Mouse (Mus musculus): Measurements from ENCODE around the gene Hspa1l. TPM values are rescaled to one million over a fixed set of nuclear protein-coding genes. Genes with fewer than 3 reads are reported as not detected.
A peak's percentile ranks its signal among the peaks of the same experiment; 100 is the strongest.
"Not testable (repeated sequence)": the region's sequence is repeated elsewhere in the genome, so short reads cannot be mapped to it uniquely, and the experiment has no call there.

The Hspa1l gene
- polyA plus RNA-seq, 1 experiment, result 1.3 TPM

DNA sequence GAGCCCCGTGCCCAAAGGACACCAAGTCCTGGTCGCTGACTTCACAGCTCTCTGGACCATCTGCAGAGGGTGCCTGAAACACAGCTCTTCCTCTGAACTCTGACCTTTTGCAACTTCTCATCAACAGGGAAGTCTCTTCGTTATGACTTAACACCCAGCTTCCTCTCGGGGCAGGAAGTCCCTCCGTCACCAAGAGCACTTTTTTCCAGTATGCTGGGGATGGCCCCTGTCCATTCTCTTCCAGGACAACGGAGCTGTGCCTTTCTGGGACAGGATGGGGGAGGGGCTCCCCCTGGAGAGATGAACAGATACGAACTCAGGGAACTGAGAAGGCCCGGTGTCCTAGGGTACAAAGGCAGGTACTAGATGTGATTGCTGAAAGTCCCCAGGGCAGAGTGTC is 37.7 kb upstream of the Hspa1l start:
- DNase-seq, result no peak
- H3K4me3 ChIP-seq (replicated peaks; ENCODE audit: extremely low read depth, low read depth, low read length), result no peak overlapping the region
- 46% methylated on average over 8 of the region's 8 CpGs for WGBS

DNA sequence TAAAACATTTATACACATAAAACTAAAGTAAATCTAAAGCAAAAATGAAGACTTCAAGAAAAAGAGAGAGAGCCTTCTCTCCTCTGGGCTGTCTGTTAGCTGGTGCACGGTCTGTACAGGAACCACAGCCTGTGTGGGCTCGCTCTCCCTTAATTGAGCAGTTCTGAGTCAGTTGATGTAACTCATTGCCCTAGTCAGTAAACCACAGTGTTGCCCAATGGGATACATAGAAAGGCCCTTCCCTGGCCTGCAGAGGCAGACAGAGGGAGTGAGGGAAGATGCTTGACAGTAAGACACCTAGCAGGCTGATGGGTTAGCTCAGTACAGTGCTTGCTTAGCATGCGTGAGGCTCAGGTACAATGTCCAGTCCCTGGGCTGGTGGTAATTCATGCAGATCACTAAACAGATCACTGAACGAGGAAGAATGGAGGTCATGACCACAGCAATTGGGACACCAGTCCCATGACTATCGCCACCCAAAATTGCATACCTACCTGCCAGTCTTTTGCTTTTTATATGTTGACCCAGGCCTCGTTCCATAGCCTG is 34.5 kb upstream of the Hspa1l start:
- DNase-seq, result no peak
- Histone ChIP-seq H3K4me3 (replicated peaks; ENCODE audit: extremely low read depth, low read depth, low read length) (no peak overlapping the region), H3K4me1 (ENCODE audit: control insufficient read depth, insufficient read depth, low read length) (no peaks in the 10 kb centered on the region)
- 86% methylated on average over 6 of the region's 6 CpGs for WGBS
- TF ChIP-seq CTCF (IDR thresholded peaks at IDR 0.05; ENCODE audit: insufficient read depth, low read length) (no peak), POLR2A (IDR thresholded peaks at IDR 0.05; ENCODE audit: borderline replicate concordance, extremely low read depth, low read depth, low read length) (no peak)

More for the DNA sequence above, 37.7 kb upstream of the Hspa1l start:
- TF ChIP-seq CTCF (IDR thresholded peaks at IDR 0.05; ENCODE audit: insufficient read depth, low read length) (no peak), POLR2A (IDR thresholded peaks at IDR 0.05; ENCODE audit: borderline replicate concordance, extremely low read depth, low read depth, low read length) (no peak)
- peaks cover 4% of the 10 kb centered on the region; the same call in 1 of the 2 replicates for H3K4me1 ChIP-seq (ENCODE audit: control insufficient read depth, insufficient read depth, low read length)

DNA sequence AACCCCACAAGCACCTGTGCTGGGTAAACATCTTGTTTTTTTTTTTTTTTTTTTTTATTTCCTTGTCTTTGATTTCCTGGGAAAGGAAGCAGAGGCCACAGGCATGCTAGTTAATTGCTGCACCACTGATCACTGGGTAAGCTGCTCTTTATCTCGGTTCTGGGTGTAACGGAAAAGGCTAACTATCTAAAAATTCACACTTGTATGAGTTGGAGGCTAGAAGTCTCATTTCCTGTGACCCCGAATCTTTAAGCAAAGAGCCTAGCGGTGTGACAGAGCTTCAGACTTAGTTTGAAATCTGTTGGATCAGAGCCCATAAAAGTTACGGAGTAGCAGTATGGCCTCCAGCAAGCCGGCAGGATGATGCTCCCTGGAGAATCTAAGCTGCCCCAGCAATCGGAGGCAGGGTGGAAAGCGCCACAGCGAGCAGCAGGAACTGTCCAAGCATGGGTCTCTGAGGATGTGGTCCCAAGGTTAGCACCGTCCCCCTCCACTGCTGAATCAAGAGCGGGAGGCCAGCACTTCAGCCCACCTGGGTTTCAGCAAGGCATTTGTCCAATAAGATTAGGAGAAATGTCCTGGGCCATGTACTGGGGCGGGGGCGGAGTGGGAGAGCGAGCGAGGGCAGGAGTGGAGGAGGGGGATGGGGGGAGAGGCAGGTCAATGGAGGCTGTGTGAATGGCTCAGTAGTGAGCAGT is 31.0 kb upstream of the Hspa1l start:
- DNase-seq, result no peak
- Histone ChIP-seq H3K4me1 (ENCODE audit: control insufficient read depth, insufficient read depth, low read length) (no peaks in the 10 kb centered on the region), H3K4me3 (replicated peaks; ENCODE audit: extremely low read depth, low read depth, low read length) (peak overlapping the region; percentile 19)
- TF ChIP-seq CTCF (IDR thresholded peaks at IDR 0.05; ENCODE audit: insufficient read depth, low read length) (no peak), POLR2A (IDR thresholded peaks at IDR 0.05; ENCODE audit: borderline replicate concordance, extremely low read depth, low read depth, low read length) (no peak)
- 14% methylated on average over 15 of the region's 15 CpGs for WGBS

DNA sequence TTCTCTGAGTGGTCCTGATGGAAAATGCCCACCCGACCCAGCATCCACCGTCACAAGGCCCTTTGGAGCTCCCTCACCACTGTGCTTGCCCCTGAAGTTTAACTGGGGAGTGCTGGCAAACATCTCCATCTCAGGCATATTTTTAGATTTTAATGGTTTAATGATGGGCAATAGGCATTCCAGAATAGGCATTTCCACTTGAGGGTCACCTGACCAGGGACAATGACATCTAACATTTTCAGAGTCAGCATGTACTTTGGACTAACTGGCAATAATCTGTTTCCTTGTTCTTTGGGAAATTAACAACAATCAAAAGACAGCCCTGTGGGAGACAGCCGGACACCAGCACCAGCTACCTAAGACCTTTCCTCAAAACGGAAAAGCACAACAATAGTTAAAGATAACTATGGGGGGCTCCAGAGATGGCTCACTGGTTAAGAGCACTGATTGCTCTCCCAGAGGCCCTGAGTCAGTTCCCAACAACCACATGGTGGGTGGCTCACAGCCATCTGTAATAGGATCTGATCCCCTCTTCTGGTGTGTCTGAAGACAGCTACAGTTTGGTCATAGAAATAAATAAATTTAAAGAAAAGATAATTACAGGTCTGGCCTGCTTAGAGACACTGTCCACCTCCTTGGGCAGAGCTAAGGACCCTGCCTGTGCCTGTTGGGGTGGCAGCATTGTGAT is 29.2 kb upstream of the Hspa1l start:
- H3K4me1 ChIP-seq (ENCODE audit: control insufficient read depth, insufficient read depth, low read length), result no peaks in the 10 kb centered on the region
- DNase-seq, result no peak
- 82% methylated on average over 4 of the region's 4 CpGs for WGBS
- H3K4me3 ChIP-seq (replicated peaks; ENCODE audit: extremely low read depth, low read depth, low read length), result no peak overlapping the region
- TF ChIP-seq POLR2A (IDR thresholded peaks at IDR 0.05; ENCODE audit: borderline replicate concordance, extremely low read depth, low read depth, low read length) (no peak), CTCF (IDR thresholded peaks at IDR 0.05; ENCODE audit: insufficient read depth, low read length) (no peak)

DNA sequence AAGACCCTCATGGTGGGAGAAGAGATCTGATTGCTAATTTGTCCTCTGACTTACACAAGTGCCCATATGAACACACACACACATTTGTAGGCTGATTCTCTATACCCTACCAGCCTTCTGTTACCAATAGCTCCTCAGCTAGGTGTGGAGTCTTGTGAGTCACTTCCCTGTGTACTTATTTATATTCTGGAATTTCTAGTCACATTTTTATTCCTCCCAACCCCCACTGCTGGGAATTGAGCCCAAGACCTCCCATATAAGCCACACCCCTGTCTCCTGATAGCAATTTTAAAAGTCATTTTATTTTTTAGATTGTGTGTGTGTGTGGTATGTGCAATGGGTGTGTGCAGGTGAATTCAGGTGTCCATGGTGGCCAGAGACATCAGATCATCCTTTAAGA is 28.1 kb upstream of the Hspa1l start:
- no peak for DNase-seq
- no peaks in the 10 kb centered on the region for H3K4me1 ChIP-seq (ENCODE audit: control insufficient read depth, insufficient read depth, low read length)
- TF ChIP-seq CTCF (IDR thresholded peaks at IDR 0.05; ENCODE audit: insufficient read depth, low read length) (no peak), POLR2A (IDR thresholded peaks at IDR 0.05; ENCODE audit: borderline replicate concordance, extremely low read depth, low read depth, low read length) (no peak)
- H3K4me3 ChIP-seq (replicated peaks; ENCODE audit: extremely low read depth, low read depth, low read length), result no peak overlapping the region

DNA sequence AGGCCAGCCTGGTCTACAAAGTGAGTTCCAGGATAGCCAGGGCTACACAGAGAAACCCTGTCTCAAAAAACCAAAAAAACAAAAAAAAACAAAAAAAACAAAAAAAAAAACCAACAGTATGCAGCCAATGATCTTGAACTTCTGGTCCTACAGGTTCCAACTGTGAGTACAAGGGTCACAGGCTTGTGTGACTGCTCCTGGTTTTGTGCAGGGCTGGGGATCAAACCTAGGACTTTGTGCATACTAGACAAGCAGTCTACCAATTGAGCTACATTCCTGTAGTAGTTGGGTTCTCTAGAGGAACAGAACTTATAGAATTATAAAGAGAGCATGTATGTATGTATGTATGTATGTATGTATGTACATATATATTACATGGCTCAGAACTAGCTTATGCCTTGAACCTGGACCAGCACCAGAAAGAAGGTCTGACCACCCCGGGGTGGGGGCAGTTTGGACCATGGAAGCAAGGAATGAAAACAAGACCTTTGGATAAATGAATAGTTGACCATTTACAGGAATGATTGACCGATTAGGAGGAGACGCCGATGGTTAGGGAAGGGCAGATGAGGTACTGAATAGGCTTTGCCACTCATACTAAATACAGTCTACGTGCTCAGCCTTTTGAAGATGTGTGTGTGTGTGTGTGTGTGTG is 25.9 kb upstream of the Hspa1l start:
- DNase-seq, result no peak
- TF ChIP-seq POLR2A (IDR thresholded peaks at IDR 0.05; ENCODE audit: borderline replicate concordance, extremely low read depth, low read depth, low read length) (no peak), CTCF (IDR thresholded peaks at IDR 0.05; ENCODE audit: insufficient read depth, low read length) (no peak)
- Histone ChIP-seq H3K4me3 (replicated peaks; ENCODE audit: extremely low read depth, low read depth, low read length) (no peak overlapping the region), H3K4me1 (ENCODE audit: control insufficient read depth, insufficient read depth, low read length) (no peaks in the 10 kb centered on the region)
- 91% methylated on average over 5 of the region's 5 CpGs for WGBS

DNA sequence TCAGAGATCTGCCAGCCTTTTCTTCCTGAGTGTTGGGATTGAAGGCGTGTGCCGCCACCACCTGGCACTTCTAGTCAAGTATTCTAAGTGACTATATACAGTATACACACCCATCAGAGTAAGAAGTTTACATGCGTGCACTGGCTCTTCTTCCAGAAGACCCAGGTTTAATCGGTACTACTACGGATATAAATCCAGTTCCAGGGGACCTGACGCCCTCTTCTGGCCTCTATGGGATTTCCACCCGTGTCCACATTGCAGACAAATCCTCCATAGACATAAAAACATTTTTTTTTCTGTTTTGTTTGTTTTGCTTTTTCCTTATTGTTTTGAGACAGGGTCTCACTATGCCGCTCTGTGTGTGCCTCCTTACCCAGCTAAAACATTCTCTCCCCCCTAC is 24.9 kb upstream of the Hspa1l start:
- no peak for DNase-seq
- 16% methylated on average over 8 of the region's 8 CpGs for WGBS
- Histone ChIP-seq H3K4me3 (replicated peaks; ENCODE audit: extremely low read depth, low read depth, low read length) (no peak overlapping the region), H3K4me1 (ENCODE audit: control insufficient read depth, insufficient read depth, low read length) (no peaks in the 10 kb centered on the region)
- no peak for TF ChIP-seq POLR2A (IDR thresholded peaks at IDR 0.05; ENCODE audit: borderline replicate concordance, extremely low read depth, low read depth, low read length)
- TF ChIP-seq CTCF (IDR thresholded peaks at IDR 0.05; ENCODE audit: insufficient read depth, low read length), result peak; percentile 52

DNA sequence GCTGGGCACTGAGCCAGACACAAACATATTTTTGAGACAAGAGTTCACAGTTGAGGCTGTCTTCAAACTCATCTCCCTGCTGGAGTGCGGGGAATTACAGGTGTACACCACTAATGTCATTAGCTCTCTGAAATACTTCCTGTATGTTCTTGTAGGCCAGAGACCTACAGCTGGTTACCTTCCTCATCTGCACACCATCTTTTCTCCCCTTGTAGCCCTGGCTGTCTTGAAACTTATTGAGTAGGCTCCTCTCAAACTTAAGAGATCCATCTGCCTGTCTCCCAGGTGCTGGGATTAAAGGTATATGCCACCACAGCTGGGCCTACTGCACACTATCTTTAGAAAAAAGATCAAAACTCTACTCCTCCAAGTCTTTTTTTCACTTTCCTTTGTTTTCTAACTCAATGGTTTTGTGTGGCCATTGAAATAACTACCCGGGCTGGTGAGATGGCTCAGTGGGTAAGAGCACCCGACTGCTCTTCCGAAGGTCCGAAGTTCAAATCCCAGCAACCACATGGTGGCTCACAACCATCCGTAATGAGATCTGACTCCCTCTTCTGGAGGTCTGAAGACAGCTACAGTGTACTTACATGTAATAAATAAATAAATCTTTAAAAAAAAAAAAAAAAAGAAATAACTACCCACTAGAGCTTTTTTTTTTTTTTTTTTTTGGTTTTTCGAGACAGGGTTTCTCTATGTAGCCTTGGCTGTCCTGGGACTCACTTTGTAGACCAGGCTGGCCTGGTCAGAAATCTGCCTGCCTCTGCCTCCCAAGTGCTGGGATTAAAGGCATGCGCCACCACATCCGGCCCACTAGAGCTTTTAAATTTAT is 23.6 kb upstream of the Hspa1l start:
- H3K4me1 ChIP-seq (ENCODE audit: control insufficient read depth, insufficient read depth, low read length); DNase-seq; H3K4me3 ChIP-seq (replicated peaks; ENCODE audit: extremely low read depth, low read depth, low read length): not testable (repeated sequence)
- WGBS, result 57% methylated on average over 9 of the region's 9 CpGs

DNA sequence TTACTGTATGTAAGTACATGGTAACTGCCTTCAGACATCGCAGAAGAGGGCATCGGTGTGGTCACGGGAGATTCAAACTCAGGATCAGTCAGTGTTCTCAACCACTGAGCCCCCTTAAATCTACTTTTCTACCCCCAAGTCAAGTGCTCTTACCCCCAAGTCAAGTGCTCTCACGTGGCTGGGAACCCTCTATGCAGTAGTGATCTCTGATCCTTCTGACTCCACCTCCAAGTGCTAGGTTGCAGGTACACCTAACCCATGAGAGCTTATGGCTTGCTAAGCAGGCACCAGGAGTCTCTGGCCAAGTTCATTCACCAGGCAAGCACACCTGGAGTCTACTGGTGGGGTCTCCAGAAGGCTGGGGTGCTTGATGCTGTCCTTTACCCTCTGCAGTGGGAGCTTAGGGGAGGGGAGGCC is 22.9 kb upstream of the Hspa1l start:
- 56% methylated on average over 4 of the region's 4 CpGs for WGBS
- no peak overlapping the region for H3K4me3 ChIP-seq (replicated peaks; ENCODE audit: extremely low read depth, low read depth, low read length)
- DNase-seq, result no peak
- no peaks in the 10 kb centered on the region for H3K4me1 ChIP-seq (ENCODE audit: control insufficient read depth, insufficient read depth, low read length)
- TF ChIP-seq POLR2A (IDR thresholded peaks at IDR 0.05; ENCODE audit: borderline replicate concordance, extremely low read depth, low read depth, low read length), result no peak
- no peak for TF ChIP-seq CTCF (IDR thresholded peaks at IDR 0.05; ENCODE audit: insufficient read depth, low read length)
